Mouse (Mus musculus) gastrocnemius, postnatal 4 days (tissue): ENCODE data around the gene Gpr63. TPM values are rescaled to one million over a fixed set of nuclear protein-coding genes. Genes with fewer than 3 reads are reported as not detected.
"Not testable (repeated sequence)": the region's sequence is repeated elsewhere in the genome, so short reads cannot be mapped to it uniquely, and the experiment has no call there.

Source experiments
- DNase-seq, 2 experiments: peaks; one replicate each; pipeline ENCODE4 v3.0.0; 2021 to 2022; ENCODE audit warnings: low spot score in 2 of 2, mixed read lengths in 2 of 2
- long read RNA-seq, 2 experiments: library from polyadenylated mRNA; stranded (forward); transcript quantifications; one replicate each; pipeline ENCODE4 v2.0.0; 2021
- total RNA-seq, 2 experiments: library from RNA; stranded (reverse); gene quantifications; 2 replicates each; pipeline ENCODE4 v1.2.3; 2021

The Gpr63 gene
- 1 to 10 TPM; 4.0 to 4.9 TPM for total RNA-seq
- long read RNA-seq, experiment 1, result 0 reads
- long read RNA-seq, experiment 2, result 0 reads

- peak; percentile 54 to 64 for DNase-seq
Observed at GRCm38 (mm10) chr4:24966299-24966991, at the start of gene Gpr63. Gpr63 (plus strand) TSS chr4:24966407.

GRCm38 (mm10) chr4:24920006-24920577 lies 46.1 kb upstream of the Gpr63 start:
- no peak for DNase-seq

- no peak for DNase-seq
Observed at GRCm38 (mm10) chr4:24924726-24925125, 41.5 kb upstream of the Gpr63 start.

GRCm38 (mm10) chr4:24928260-24928780 lies 37.9 kb upstream of the Gpr63 start:
- no peak for DNase-seq

- no peak for DNase-seq
Observed at GRCm38 (mm10) chr4:24928926-24929325, 37.3 kb upstream of the Gpr63 start.

GRCm38 (mm10) chr4:24942728-24943424 lies 23.3 kb upstream of the Gpr63 start:
- DNase-seq, result no peak

- DNase-seq, result no peak
Observed at GRCm38 (mm10) chr4:24965918-24966298, 299 bp upstream of the Gpr63 start.

GRCm38 (mm10) chr4:24967251-24967650 lies 1.0 kb downstream of the Gpr63 start:
- DNase-seq, result no peak

GRCm38 (mm10) chr4:24978589-24978988 lies 12.4 kb downstream of the Gpr63 start:
- no peak for DNase-seq

- DNase-seq, result no peak
Observed at GRCm38 (mm10) chr4:24985612-24986011, 19.4 kb downstream of the Gpr63 start.

GRCm38 (mm10) chr4:24991475-24991874 lies 25.3 kb downstream of the Gpr63 start:
- no peak for DNase-seq

GRCm38 (mm10) chr4:25009328-25009727 lies 43.1 kb downstream of the Gpr63 start:
- DNase-seq, result not testable (repeated sequence)

- DNase-seq, result no peak
Observed at GRCm38 (mm10) chr4:25011780-25012179, 45.6 kb downstream of the Gpr63 start.

GRCm38 (mm10) chr4:25012726-25013125 lies 46.5 kb downstream of the Gpr63 start:
- no peak for DNase-seq

- no peak for DNase-seq
Observed at GRCm38 (mm10) chr4:25015017-25015655, 48.9 kb downstream of the Gpr63 start.

- no peak for DNase-seq
Observed at GRCm38 (mm10) chr4:25028252-25028651, 62.0 kb downstream of the Gpr63 start.

- no peak for DNase-seq
Observed at GRCm38 (mm10) chr4:25028752-25029151, 62.5 kb downstream of the Gpr63 start.

- no peak for DNase-seq
Observed at GRCm38 (mm10) chr4:25029875-25030274, 63.7 kb downstream of the Gpr63 start.

GRCm38 (mm10) chr4:25035158-25035791 lies 69.1 kb downstream of the Gpr63 start:
- peak in 1 of 2 experiments; percentile 7 for DNase-seq

- DNase-seq, result no peak
Observed at GRCm38 (mm10) chr4:25035806-25036205, 69.6 kb downstream of the Gpr63 start.

GRCm38 (mm10) chr4:25037260-25037659 lies 71.1 kb downstream of the Gpr63 start:
- DNase-seq, result no peak
